Mouse (Mus musculus) forebrain, postnatal 0 days (tissue): ENCODE measurements around the gene Plekha6. TPM values are rescaled to one million over a fixed set of nuclear protein-coding genes. Genes with fewer than 3 reads are reported as not detected.
A peak's percentile ranks its signal among the peaks of the same experiment; 100 is the strongest.

Experiments
- ATAC-seq: fragments of 200-750 bp; cut with Nextera tagmentation; 2 replicates; pipeline ENCODE4 v1.8.0; 2017; ENCODE audit warnings: mild to moderate bottlenecking, moderate library complexity
- DNase-seq: peaks from one replicate; pipeline ENCODE4 v3.0.0-alpha.2; 2015
- H3K27ac ChIP-seq: fragments of 300-500 bp; sonication (generic); 2 replicates; pipeline ENCODE4 v1.5.1; 2014; ENCODE audit warnings: low read depth, mild to moderate bottlenecking, antibody characterized with exemption, low read length, moderate library complexity, mixed read lengths
- H3K27me3 ChIP-seq: fragments of 300-500 bp; sonication (generic); 2 replicates; pipeline ENCODE4 v1.6.1; 2014; ENCODE audit warnings: mild to moderate bottlenecking, low read length, mixed read lengths; ENCODE audit not compliant: insufficient read depth
- H3K36me3 ChIP-seq: fragments of 300-500 bp; sonication (generic); 2 replicates; pipeline ENCODE4 v1.6.1; 2014; ENCODE audit warnings: mild to moderate bottlenecking, moderate library complexity; ENCODE audit not compliant: insufficient read depth
- H3K4me1 ChIP-seq: fragments of 300-500 bp; sonication (generic); 2 replicates; pipeline ENCODE4 v1.6.1; 2014; ENCODE audit warnings: antibody characterized with exemption; ENCODE audit not compliant: insufficient read depth
- H3K4me2 ChIP-seq: fragments of 300-500 bp; sonication (generic); 2 replicates; pipeline ENCODE4 v1.6.1; 2014; ENCODE audit warnings: low read depth, mild to moderate bottlenecking, moderate library complexity
- H3K4me3 ChIP-seq: fragments of 300-500 bp; sonication (generic); 2 replicates; pipeline ENCODE4 v1.5.1; 2014; ENCODE audit warnings: low read depth, low read length, mixed read lengths
- H3K9ac ChIP-seq: fragments of 300-500 bp; sonication (generic); 2 replicates; pipeline ENCODE4 v1.6.1; 2014; ENCODE audit warnings: mild to moderate bottlenecking
- H3K9me3 ChIP-seq: fragments of 300-500 bp; sonication (generic); 2 replicates; pipeline ENCODE4 v1.6.1; 2016; ENCODE audit warnings: low read length
- CTCF ChIP-seq: sonication (generic); IDR thresholded peaks from 2 replicates; pipeline ENCODE4 v1.5.1; 2016; ENCODE audit warnings: antibody characterized with exemption, control low read depth, low read depth
- WGBS: fragments of 180-500 bp; shearing (Covaris S2); extraction: QIAGEN DNeasy Blood & Tissue Kit; methylation state at CpG from one replicate; pipeline ENCODE4 v1.1.7; 2014; 5-methylcytosine and 5-hydroxymethylcytosine counted together
- polyA plus RNA-seq: library from polyadenylated mRNA; unstranded; fragments of >200 nt; fragmentation: Nextera tagmentation; extraction: Ambion mirVana; gene quantifications from 2 replicates; pipeline ENCODE4 v1.2.1, GENCODE M21; 2015
- total RNA-seq: library from RNA; depleted of rRNA; stranded (reverse); fragments of >200 nt; gene quantifications from 2 replicates; pipeline ENCODE4 v1.2.3, GENCODE M21; 2014

Gene Plekha6
- total and polyA plus RNA-seq, 2 experiments from 2014 or later: 5.7 to 28.6 TPM

GRCm38 (mm10) chr1:133214672-133215359, 50.8 kb downstream of the Plekha6 start:
- Histone ChIP-seq H3K27me3 (no peaks in the 10 kb centered on the region), H3K4me3 (no peak overlapping the region), H3K4me1 (peaks cover 4% of the 10 kb centered on the region; the same call in 1 of the 2 replicates), H3K9me3 (no peaks in the 10 kb centered on the region), H3K4me2 (no peak overlapping the region), H3K9ac (no peak overlapping the region), H3K36me3 (no peaks in the 10 kb centered on the region), H3K27ac (no peak overlapping the region)
- TF ChIP-seq CTCF: no peak
- ATAC-seq (no peak), DNase-seq (no peak)
- WGBS: 70% methylated on average over 7 of the region's 7 CpGs

DNA sequence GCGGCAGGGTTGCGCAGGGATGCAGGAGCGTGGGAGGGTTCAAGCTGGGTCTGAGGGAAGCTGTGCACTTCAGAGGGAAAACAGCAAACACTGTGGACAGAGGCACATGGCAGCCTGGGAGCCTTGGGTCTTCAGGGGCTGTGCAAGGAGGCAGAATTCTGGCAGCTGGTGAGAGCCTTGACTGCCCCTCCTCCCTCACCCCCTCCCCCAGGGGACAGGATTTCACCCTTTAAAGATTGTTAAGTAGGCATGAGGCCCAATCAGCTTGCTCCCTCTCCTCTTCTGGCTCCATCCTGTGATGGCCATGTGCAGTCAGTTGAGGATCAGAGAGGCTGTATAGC, 51.3 kb downstream of the Plekha6 start:
- Histone ChIP-seq H3K36me3 (no peaks in the 10 kb centered on the region), H3K4me1 (peaks cover 4% of the 10 kb centered on the region; the same call in 1 of the 2 replicates), H3K9ac (no peak overlapping the region), H3K27ac (no peak overlapping the region), H3K4me2 (no peak overlapping the region), H3K27me3 (no peaks in the 10 kb centered on the region), H3K9me3 (no peaks in the 10 kb centered on the region), H3K4me3 (no peak overlapping the region)
- no peak for ATAC-seq
- TF ChIP-seq CTCF: no peak
- DNase-seq: no peak
- 78% methylated on average over 3 of the region's 3 CpGs for WGBS

- H3K9me3 ChIP-seq: no peaks in the 10 kb centered on the region
- no peak for DNase-seq
- H3K4me3 ChIP-seq: no peak overlapping the region
- no peaks in the 10 kb centered on the region for H3K36me3 ChIP-seq
- no peak for ATAC-seq
- WGBS: 77% methylated on average over 10 of the region's 10 CpGs
- no peak overlapping the region for H3K4me2 ChIP-seq
- no peaks in the 10 kb centered on the region for H3K27me3 ChIP-seq
- H3K4me1 ChIP-seq: peaks cover 4% of the 10 kb centered on the region; the same call in 1 of the 2 replicates
- H3K27ac ChIP-seq: no peak overlapping the region
- no peak overlapping the region for H3K9ac ChIP-seq
- TF ChIP-seq CTCF: no peak
These were observed 51.7 kb downstream of the Plekha6 start for GRCm38 (mm10) chr1:133215753-133216152.

- Histone ChIP-seq H3K4me1 (peaks cover 4% of the 10 kb centered on the region; the same call in 1 of the 2 replicates), H3K27me3 (no peaks in the 10 kb centered on the region), H3K4me2 (no peak overlapping the region), H3K9me3 (no peaks in the 10 kb centered on the region), H3K9ac (no peak overlapping the region), H3K27ac (no peak overlapping the region), H3K4me3 (no peak overlapping the region), H3K36me3 (no peaks in the 10 kb centered on the region)
- no peak for TF ChIP-seq CTCF
- DNase-seq: no peak
- 36% methylated on average over 5 of the region's 5 CpGs for WGBS
- peak; percentile 67 for ATAC-seq
These were observed 53.0 kb downstream of the Plekha6 start for GRCm38 (mm10) chr1:133217031-133217430.

DNA sequence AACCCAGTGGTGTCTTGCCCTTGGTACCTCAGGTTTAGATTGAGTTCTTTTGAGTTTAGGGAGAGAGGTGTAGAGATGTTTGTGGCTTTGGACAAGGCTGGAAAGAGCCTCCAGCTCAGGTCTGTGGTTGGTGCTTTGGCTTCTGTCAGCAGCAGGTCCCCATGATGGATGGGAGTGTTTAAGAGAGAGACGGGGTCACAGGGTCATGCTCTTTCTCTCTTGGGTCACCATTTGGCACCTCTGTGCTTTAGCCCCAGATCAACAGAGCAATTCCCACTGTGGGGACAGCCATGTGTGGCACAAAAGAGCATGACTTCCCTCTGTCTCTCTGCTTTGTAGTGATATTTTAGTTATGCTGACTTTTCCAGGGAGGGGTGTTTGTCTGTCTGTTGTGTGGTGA, 55.1 kb downstream of the Plekha6 start:
- peaks cover 4% of the 10 kb centered on the region; the same call in 1 of the 2 replicates for H3K4me1 ChIP-seq
- H3K4me3 ChIP-seq: no peak overlapping the region
- H3K36me3 ChIP-seq: no peaks in the 10 kb centered on the region
- H3K9ac ChIP-seq: no peak overlapping the region
- no peaks in the 10 kb centered on the region for H3K9me3 ChIP-seq
- no peak for ATAC-seq
- no peak for DNase-seq
- no peaks in the 10 kb centered on the region for H3K27me3 ChIP-seq
- WGBS: 92% methylated on average over 1 of the region's 1 CpGs
- TF ChIP-seq CTCF: no peak
- no peak overlapping the region for H3K27ac ChIP-seq
- no peak overlapping the region for H3K4me2 ChIP-seq

- no peak for ATAC-seq
- no peak for TF ChIP-seq CTCF
- H3K9ac ChIP-seq: no peak overlapping the region
- peaks cover 11% of the 10 kb centered on the region; the same call in 1 of the 2 replicates for H3K4me1 ChIP-seq
- no peak overlapping the region for H3K27ac ChIP-seq
- WGBS: 76% methylated on average over 3 of the region's 3 CpGs
- H3K27me3 ChIP-seq: no peaks in the 10 kb centered on the region
- no peak for DNase-seq
- H3K4me2 ChIP-seq: no peak overlapping the region
- no peaks in the 10 kb centered on the region for H3K36me3 ChIP-seq
- no peak overlapping the region for H3K4me3 ChIP-seq
- H3K9me3 ChIP-seq: no peaks in the 10 kb centered on the region
These were observed 57.4 kb downstream of the Plekha6 start for GRCm38 (mm10) chr1:133221459-133221858.

- WGBS: 22% methylated on average over 6 of the region's 6 CpGs
- H3K36me3 ChIP-seq: no peaks in the 10 kb centered on the region
- no peak overlapping the region for H3K27ac ChIP-seq
- DNase-seq (no peak), ATAC-seq (peak; percentile 53; the same call in 1 of the 2 replicates)
- no peaks in the 10 kb centered on the region for H3K27me3 ChIP-seq
- H3K9me3 ChIP-seq: no peaks in the 10 kb centered on the region
- H3K4me1 ChIP-seq: peaks cover 18% of the 10 kb centered on the region; the same call in 1 of the 2 replicates
- H3K4me3 ChIP-seq: no peak overlapping the region
- H3K4me2 ChIP-seq: no peak overlapping the region
- no peak for TF ChIP-seq CTCF
- H3K9ac ChIP-seq: no peak overlapping the region
These were observed 58.5 kb downstream of the Plekha6 start for GRCm38 (mm10) chr1:133222445-133222995.
